Mouse (Mus musculus) G1E (cell line): Measurements from ENCODE around the gene Cpne1.

Experiments
- CTCF ChIP-seq: IDR thresholded peaks from 2 replicates; pipeline ENCODE4 v1.5.1; 2012; ENCODE audit warnings: low read depth, low read length, inconsistent platforms, mixed read lengths
- GATA1 ChIP-seq: IDR thresholded peaks from 2 replicates; pipeline ENCODE4 v1.6.1; 2012; ENCODE audit warnings: borderline replicate concordance, low read length, inconsistent platforms, mixed read lengths
- GATA2 ChIP-seq: IDR thresholded peaks from 2 replicates; pipeline ENCODE4 v1.6.1; 2012; ENCODE audit warnings: low read depth, low read length, inconsistent platforms, borderline replicate concordance
- POLR2AphosphoS5 ChIP-seq: IDR thresholded peaks from 2 replicates; pipeline ENCODE4 v1.6.1; 2012; ENCODE audit warnings: low read depth, low read length, inconsistent platforms; ENCODE audit not compliant: insufficient replicate concordance
- TAL1 ChIP-seq: conservative IDR thresholded peaks from 2 replicates; pipeline ENCODE4 v1.6.1; 2012; ENCODE audit warnings: low read depth, low read length, inconsistent platforms, mixed read lengths

GRCm38 (mm10) chr2:156080391-156080790 lies 31.4 kb downstream of the Cpne1 start:
- TF ChIP-seq CTCF (no peak), GATA1 (no peak), TAL1 (no peak), POLR2AphosphoS5 (no peak), GATA2 (no peak)
